Mouse (Mus musculus): Measurements from ENCODE around the gene Glis1.

GRCm38 (mm10) chr4:107492991-107493390, 58.6 kb downstream of the Glis1 start:
- no peak for TF ChIP-seq CTCF (IDR thresholded peaks at IDR 0.05; ENCODE audit: insufficient read depth, low read depth, low read length)
- no peak for TF ChIP-seq POLR2A (IDR thresholded peaks at IDR 0.05; ENCODE audit: insufficient read depth, low read depth, low read length)
